Mouse (Mus musculus) hindbrain, embryonic 13.5 days (tissue): ENCODE data around the gene Mindy1. TPM values are rescaled to one million over a fixed set of nuclear protein-coding genes. Genes with fewer than 3 reads are reported as not detected.

Experiments
- ATAC-seq: fragments of 200-750 bp; cut with Nextera tagmentation; 2 replicates; pipeline ENCODE4 v1.8.0; 2017; ENCODE audit warnings: moderate TSS enrichment; ENCODE audit not compliant: low FRiP score
- H3K27ac ChIP-seq: fragments of 300-500 bp; sonication (generic); 2 replicates; pipeline ENCODE4 v1.5.1; 2015; ENCODE audit warnings: inconsistent platforms, mild to moderate bottlenecking, moderate library complexity
- H3K27me3 ChIP-seq: fragments of 300-500 bp; sonication (generic); 2 replicates; pipeline ENCODE4 v1.6.1; 2015; ENCODE audit warnings: mild to moderate bottlenecking, inconsistent platforms
- H3K36me3 ChIP-seq: fragments of 300-500 bp; sonication (generic); 2 replicates; pipeline ENCODE4 v1.6.1; 2015; ENCODE audit warnings: mild to moderate bottlenecking, inconsistent platforms
- H3K4me1 ChIP-seq: fragments of 300-500 bp; sonication (generic); replicated peaks from 2 replicates; pipeline ENCODE4 v1.6.1; 2015; ENCODE audit warnings: inconsistent platforms
- H3K4me2 ChIP-seq: fragments of 300-500 bp; sonication (generic); 2 replicates; pipeline ENCODE4 v1.6.1; 2015; ENCODE audit warnings: inconsistent platforms, mild to moderate bottlenecking, moderate library complexity
- H3K4me3 ChIP-seq: fragments of 300-500 bp; sonication (generic); 2 replicates; pipeline ENCODE4 v1.5.1; 2015; ENCODE audit warnings: mild to moderate bottlenecking, inconsistent platforms
- H3K9ac ChIP-seq: fragments of 300-500 bp; sonication (generic); 2 replicates; pipeline ENCODE4 v1.6.1; 2015; ENCODE audit warnings: mild to moderate bottlenecking, inconsistent platforms
- H3K9me3 ChIP-seq: fragments of 300-500 bp; sonication (generic); 2 replicates; pipeline ENCODE4 v1.6.1; 2016; ENCODE audit warnings: inconsistent platforms
- WGBS: fragments of 180-500 bp; shearing (Covaris S2); methylation state at CpG from one replicate; pipeline ENCODE4 v1.1.7; 2015; 5-methylcytosine and 5-hydroxymethylcytosine counted together
- polyA plus RNA-seq: library from polyadenylated mRNA; unstranded; fragments of >200 nt; fragmentation: Nextera tagmentation; extraction: Ambion mirVana; gene quantifications from 2 replicates; pipeline ENCODE4 v1.2.1, GENCODE M21; 2015

The Mindy1 gene
- 42.2 and 43.0 TPM in 2 replicates for polyA plus RNA-seq

DNA sequence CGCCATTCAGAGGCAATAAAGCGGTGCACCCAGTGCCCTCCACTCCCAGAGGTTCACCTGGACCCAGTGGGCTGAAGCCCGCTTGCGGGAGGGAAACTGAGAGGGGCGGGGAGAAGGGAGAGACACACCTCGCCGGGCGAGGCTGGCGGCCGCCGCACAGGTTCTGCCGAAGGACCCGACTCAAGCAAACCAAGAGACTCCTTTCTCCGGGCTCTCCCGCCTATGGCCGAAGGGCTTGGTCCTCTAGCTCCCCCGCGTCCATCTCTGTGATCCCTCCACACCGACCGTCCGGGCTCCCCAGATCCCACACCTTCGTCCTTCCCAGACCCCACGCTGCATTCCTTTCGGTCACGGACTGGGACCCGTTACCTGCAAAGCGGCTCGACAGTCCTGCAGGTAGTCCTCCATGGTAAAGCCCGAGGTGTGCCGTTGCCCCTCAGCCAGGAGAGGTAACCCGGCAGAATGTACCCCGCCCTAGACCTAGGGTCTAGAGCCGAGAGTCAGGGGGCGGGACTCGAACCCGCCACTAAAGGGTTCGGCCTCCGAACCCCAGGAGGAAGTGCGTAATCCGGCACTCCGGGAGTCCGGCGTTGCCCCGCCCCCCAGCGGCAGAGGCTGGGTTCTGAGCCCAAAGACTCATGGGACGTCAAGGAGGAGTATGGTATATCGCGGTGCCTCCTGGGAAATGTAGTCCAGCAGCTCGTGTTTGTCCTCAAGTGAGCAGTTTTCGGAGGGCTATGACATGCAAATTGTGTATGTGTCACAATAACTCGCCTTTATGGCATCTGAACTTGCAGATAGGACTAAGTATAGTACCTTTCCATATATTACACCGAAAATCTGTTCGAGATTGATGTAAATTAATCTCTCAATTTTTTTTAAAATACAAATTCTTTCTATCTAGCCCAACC lies at the start of gene Mindy1, which contains the start of gene Prune1:
TSS of gene Mindy1 (plus strand) at position 130 of the 911 bp plus-strand sequence.
TSS of gene Prune1 (minus strand) at position 861 of the 911 bp plus-strand sequence.
- Histone ChIP-seq H3K4me3 (peak within 1 kb of the TSS; percentile 73), H3K36me3 (peaks cover 7% of the 10 kb centered on the region; the same call in 1 of the 2 replicates), H3K9ac (peak within 1 kb of the TSS; percentile 89), H3K9me3 (no peaks in the 10 kb centered on the region), H3K27me3 (no peaks in the 10 kb centered on the region), H3K27ac (peak within 1 kb of the TSS; percentile 95), H3K4me1 (peaks cover 39% of the 10 kb centered on the region), H3K4me2 (peak within 1 kb of the TSS; percentile 85)
- WGBS = under 1% methylated on average over 53 of the region's 53 CpGs
- peak; percentile 93 for ATAC-seq

DNA sequence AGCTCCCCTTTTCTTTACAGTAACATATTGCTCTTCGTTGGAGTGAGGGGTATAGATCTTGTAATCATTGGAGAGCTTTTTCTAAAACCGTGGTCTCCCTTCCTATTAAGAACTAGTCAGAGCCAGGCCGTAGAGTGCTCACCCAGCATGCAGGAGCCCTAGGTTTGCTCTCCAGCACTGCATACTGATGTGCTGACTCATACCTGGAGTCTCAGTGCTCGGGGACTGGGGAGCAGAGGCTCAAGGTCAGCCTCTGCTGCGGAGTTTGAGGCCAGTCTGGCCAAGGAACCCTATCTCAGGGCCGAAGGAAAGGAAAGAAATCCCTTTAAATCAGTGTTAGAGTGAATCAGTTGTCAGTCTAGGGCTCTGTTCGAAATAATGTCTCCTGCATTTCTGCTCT lies 48.4 kb upstream of the Mindy1 start:
- Histone ChIP-seq H3K4me3 (no peak overlapping the region), H3K27me3 (no peaks in the 10 kb centered on the region), H3K27ac (no peak overlapping the region), H3K4me1 (peaks cover 36% of the 10 kb centered on the region), H3K36me3 (peaks cover 63% of the 10 kb centered on the region), H3K9ac (0 out of 2 replicates have a peak overlapping the region, but pooled peaks have one; percentile 24), H3K9me3 (no peaks in the 10 kb centered on the region), H3K4me2 (no peak overlapping the region)
- no peak for ATAC-seq
- 93% methylated on average over 7 of the region's 7 CpGs for WGBS

DNA sequence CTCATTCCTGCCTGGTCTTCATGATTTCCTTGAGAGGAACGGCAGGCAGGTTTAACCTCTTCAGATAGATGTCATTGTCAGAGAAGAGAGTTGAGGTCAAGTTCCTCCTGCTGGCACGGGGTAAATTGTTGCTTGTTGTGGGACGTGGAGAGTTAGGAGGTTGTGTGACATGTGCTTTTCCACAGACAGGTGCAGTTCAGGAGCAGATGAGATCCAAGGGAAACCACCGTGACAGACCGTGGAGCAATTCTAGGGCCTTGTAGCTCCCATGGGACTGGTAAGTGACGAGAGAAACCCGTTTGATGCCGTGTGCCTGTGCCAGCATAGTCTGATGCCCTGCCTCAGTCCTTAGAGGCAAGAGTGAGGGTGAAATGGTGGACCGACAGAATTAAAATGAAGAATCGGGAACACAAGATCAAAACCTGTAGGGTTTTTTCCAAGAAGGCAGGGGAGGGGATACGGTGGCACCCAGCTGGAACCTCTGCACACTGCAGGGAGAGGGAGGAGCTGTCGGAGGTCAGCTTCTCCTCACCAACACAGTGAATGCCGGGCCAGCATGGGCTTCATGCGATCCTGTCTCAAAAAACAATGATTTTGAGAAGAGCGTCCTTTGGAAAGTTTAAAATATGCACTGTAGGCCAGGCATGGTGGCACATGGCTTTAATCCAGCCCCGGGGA lies 47.7 kb upstream of the Mindy1 start:
- WGBS = 82% methylated on average over 16 of the region's 16 CpGs
- Histone ChIP-seq H3K36me3 (peaks cover 70% of the 10 kb centered on the region), H3K27ac (no peak overlapping the region), H3K4me1 (peaks cover 36% of the 10 kb centered on the region), H3K4me2 (no peak overlapping the region), H3K4me3 (no peak overlapping the region), H3K9ac (no peak overlapping the region), H3K27me3 (no peaks in the 10 kb centered on the region), H3K9me3 (no peaks in the 10 kb centered on the region)
- no peak for ATAC-seq

DNA sequence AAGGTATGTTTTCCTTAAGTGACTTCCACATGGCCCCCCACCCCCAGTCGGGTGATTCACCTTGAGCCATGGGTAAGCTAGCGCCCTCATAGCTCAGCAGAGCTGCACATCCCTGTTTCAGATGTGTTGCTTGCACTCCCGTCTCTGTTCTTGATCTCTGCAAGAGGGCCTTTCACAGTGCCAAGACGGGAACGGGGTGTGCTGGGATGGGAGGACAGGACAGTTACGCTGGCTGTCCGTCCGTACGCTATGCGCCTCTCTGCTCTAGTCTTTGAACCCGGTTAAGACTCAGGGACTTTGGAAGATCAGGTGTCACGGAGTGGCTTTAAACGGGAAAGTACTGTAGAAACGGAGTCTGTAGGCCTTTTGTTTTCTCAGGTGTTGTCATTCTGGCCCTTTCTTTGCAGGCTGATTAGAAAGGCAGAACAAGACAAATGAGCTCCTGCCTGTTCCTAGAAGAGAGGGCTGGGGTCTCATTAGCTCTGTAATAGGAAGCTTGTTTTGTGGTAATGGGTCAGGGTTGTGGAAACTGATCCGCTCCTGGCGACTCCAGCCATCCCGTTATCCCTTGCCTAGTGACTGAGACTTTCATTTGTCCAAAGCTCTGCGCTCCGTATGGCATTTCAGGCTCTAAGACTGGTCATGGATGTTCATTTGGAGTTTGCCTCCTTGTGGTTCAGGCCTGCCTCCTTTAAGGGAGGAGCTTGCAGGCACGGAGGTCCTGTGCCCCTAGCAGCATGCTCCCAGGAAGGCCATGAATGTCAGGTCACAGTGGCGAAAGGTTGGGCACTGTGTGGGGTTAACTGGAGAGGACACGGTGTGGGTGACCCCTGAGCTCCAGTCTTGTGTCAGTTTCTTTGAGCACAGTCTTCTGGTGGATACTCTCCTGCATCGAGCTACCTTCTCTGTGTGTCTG lies 45.5 kb upstream of the Mindy1 start:
- WGBS = 73% methylated on average over 23 of the region's 23 CpGs
- Histone ChIP-seq H3K27ac (no peak overlapping the region; the same call in 1 of the 2 replicates), H3K4me1 (peaks cover 21% of the 10 kb centered on the region), H3K27me3 (no peaks in the 10 kb centered on the region), H3K9ac (no peak overlapping the region), H3K9me3 (no peaks in the 10 kb centered on the region), H3K4me3 (no peak overlapping the region), H3K36me3 (peaks cover 70% of the 10 kb centered on the region), H3K4me2 (no peak overlapping the region)
- no peak for ATAC-seq

DNA sequence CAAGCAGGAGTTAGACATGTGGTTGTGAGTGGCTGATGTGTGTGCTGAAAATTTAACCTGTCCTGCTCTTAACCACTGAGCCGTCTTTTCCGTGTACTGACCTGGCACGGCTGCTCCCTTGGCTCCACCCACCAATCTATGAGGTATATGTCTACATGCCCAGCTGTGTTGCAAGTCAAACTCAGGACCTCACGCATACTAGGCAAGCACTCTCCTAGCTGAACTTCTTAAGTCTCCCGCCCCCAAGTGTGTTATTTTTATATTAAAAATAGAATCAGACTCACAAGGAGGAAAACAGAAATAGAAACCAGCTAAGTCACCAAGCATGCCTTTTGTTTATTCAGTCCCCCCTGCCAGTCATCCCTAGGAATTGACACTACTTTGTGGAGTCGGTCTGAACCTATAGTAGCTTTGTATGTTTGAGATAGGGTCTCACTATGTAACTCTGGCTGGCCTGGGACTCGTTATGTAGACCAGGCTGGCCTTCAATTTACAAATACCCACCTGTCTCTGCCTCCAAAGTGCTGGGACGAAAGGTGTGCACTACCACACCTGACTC lies 43.5 kb upstream of the Mindy1 start:
- 92% methylated on average over 8 of the region's 8 CpGs for WGBS
- Histone ChIP-seq H3K4me3 (no peak overlapping the region), H3K9me3 (no peaks in the 10 kb centered on the region), H3K27ac (no peak overlapping the region), H3K27me3 (no peaks in the 10 kb centered on the region), H3K36me3 (peaks cover 65% of the 10 kb centered on the region), H3K4me2 (no peak overlapping the region), H3K4me1 (peaks cover 3% of the 10 kb centered on the region; the same call in 1 of the 2 replicates), H3K9ac (no peak overlapping the region)
- no peak for ATAC-seq

DNA sequence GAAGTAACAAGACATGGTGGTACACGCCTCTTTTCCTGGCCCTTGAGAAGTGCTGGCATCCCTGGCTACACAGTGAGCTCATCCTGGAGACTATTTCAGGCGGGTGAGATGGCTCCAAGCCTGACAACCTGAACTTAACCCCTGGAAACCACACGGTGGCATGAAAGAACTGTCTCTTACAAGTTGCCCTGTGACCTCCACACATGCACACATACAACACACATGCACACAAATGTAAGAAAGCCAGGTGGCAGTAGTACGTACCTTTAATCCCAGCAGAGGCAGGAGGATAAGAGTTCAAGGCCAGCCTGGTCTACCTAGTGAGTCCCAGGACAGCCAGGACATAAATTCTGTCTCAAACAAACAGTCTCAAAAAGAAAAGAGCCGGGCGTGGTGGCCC lies 42.1 kb upstream of the Mindy1 start:
- peaks cover 57% of the 10 kb centered on the region for H3K36me3 ChIP-seq
- H3K27ac ChIP-seq = no peak overlapping the region
- H3K9ac ChIP-seq = no peak overlapping the region
- no peaks in the 10 kb centered on the region for H3K27me3 ChIP-seq
- WGBS = 92% methylated on average over 6 of the region's 6 CpGs
- H3K4me3 ChIP-seq = no peak overlapping the region
- H3K4me1 ChIP-seq = no peaks in the 10 kb centered on the region
- H3K4me2 ChIP-seq = no peak overlapping the region
- H3K9me3 ChIP-seq = no peaks in the 10 kb centered on the region
- no peak for ATAC-seq

DNA sequence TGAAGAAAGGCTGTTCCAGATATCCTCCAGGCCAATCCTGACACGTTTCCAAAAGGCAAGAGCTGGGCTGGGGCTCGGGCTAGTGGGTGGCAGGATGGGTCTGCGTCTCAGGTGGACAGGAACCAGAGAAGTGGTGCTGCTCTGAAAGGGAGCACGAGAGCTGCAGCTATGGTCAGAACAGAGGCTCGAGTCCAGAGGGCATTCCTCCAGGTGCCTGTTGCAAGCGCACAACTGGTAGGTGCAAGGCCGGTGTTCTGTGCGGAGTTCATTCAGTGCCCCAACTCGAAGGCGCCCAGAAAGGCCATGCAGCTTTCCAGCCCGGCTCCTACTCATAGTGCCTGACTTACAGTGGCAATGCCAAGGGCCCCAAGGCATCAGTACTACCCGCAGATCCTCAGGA lies 41.2 kb upstream of the Mindy1 start:
- no peaks in the 10 kb centered on the region for H3K9me3 ChIP-seq
- 89% methylated on average over 12 of the region's 12 CpGs for WGBS
- H3K27ac ChIP-seq = no peak overlapping the region
- no peaks in the 10 kb centered on the region for H3K27me3 ChIP-seq
- peaks cover 51% of the 10 kb centered on the region for H3K36me3 ChIP-seq
- no peak overlapping the region for H3K4me3 ChIP-seq
- H3K4me1 ChIP-seq = no peaks in the 10 kb centered on the region
- ATAC-seq = no peak
- H3K4me2 ChIP-seq = no peak overlapping the region
- no peak overlapping the region for H3K9ac ChIP-seq

DNA sequence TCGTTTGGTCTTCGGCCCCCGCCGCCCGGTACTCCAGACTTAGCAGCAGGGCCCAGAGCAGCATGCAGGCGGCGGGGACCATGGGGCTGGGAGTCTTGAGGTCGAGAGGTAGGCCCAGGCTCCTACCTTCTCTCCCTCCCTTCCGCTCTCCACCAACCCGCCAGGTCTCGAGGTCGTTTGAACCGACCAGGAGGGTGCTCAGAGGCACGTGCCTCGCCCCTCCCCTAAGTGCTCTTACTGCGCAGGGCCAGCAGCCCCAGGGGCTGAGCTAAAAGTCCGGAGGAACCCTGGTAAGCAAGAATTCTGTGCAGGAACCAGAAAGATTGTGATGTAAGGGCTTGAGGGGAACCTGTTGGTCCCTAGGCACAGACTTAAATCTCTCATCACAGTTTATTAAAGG lies 40.2 kb upstream of the Mindy1 start:
- H3K9ac ChIP-seq = 0 out of 2 replicates have a peak overlapping the region, but pooled peaks have one; percentile 8
- no peaks in the 10 kb centered on the region for H3K27me3 ChIP-seq
- no peaks in the 10 kb centered on the region for H3K4me1 ChIP-seq
- H3K27ac ChIP-seq = no peak overlapping the region
- 0 out of 2 replicates have a peak, but pooled peaks cover 3% of the 10 kb centered on the region for H3K9me3 ChIP-seq
- H3K36me3 ChIP-seq = peaks cover 51% of the 10 kb centered on the region
- no peak for ATAC-seq
- WGBS = 32% methylated on average over 17 of the region's 17 CpGs
- H3K4me3 ChIP-seq = no peak overlapping the region
- H3K4me2 ChIP-seq = no peak overlapping the region

DNA sequence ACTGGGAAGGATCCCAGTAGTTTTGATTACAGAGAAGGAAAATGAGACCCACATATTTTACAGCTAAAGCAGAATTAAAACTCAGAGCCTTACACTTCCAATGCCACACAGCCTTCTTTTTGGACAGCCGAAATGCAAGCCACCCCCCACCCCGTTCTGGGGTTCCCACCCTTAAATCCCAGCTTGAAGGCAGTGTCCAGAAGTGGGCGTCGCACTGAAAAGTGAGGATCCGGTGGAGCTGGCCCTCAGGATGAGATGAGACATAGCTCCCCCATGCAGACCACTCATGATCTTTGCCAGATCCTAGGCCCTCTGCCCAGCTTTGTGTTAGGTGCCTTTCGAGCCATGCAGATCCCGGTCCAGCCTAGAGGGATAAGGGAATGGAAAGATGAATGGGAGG lies 39.6 kb upstream of the Mindy1 start, which contains the start of gene Gm128:
TSS of gene Gm128 (minus strand) at position 101 of the 400 bp plus-strand sequence.
- H3K9ac ChIP-seq = 0 out of 2 replicates have a peak within 1 kb of the TSS, but pooled peaks have one; percentile 8
- WGBS = 80% methylated on average over 7 of the region's 7 CpGs
- no peak within 1 kb of the TSS for H3K4me2 ChIP-seq
- no peak within 1 kb of the TSS for H3K4me3 ChIP-seq
- no peak for ATAC-seq
- H3K27ac ChIP-seq = no peak within 1 kb of the TSS
- no peaks in the 10 kb centered on the region for H3K4me1 ChIP-seq
- peaks cover 47% of the 10 kb centered on the region for H3K36me3 ChIP-seq
- H3K9me3 ChIP-seq = 0 out of 2 replicates have a peak, but pooled peaks cover 3% of the 10 kb centered on the region
- H3K27me3 ChIP-seq = no peaks in the 10 kb centered on the region

DNA sequence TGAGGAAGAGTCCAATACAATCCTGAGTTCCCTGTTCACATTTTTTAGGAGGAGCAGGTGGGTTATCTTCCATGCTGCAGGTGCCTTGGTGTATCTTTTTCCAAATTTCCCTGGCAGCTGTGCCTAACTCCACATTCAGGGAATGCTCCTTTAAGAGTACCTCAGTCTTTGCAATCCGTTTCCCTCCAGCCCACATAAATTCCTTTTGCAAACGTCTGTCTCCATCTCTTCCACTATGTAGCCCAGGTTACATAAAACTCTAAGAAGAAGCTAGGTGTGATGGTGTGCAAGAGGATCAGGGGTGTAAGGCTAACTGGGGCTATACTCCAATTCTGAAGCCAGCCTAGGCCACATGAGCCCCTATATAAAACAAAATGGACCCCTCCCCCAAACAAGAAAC lies 38.1 kb upstream of the Mindy1 start:
- Histone ChIP-seq H3K9ac (no peak overlapping the region), H3K9me3 (0 out of 2 replicates have a peak, but pooled peaks cover 3% of the 10 kb centered on the region), H3K4me3 (no peak overlapping the region), H3K36me3 (peaks cover 36% of the 10 kb centered on the region), H3K27ac (no peak overlapping the region), H3K4me2 (no peak overlapping the region), H3K27me3 (no peaks in the 10 kb centered on the region), H3K4me1 (no peaks in the 10 kb centered on the region)
- 77% methylated on average over 2 of the region's 2 CpGs for WGBS
- no peak for ATAC-seq

DNA sequence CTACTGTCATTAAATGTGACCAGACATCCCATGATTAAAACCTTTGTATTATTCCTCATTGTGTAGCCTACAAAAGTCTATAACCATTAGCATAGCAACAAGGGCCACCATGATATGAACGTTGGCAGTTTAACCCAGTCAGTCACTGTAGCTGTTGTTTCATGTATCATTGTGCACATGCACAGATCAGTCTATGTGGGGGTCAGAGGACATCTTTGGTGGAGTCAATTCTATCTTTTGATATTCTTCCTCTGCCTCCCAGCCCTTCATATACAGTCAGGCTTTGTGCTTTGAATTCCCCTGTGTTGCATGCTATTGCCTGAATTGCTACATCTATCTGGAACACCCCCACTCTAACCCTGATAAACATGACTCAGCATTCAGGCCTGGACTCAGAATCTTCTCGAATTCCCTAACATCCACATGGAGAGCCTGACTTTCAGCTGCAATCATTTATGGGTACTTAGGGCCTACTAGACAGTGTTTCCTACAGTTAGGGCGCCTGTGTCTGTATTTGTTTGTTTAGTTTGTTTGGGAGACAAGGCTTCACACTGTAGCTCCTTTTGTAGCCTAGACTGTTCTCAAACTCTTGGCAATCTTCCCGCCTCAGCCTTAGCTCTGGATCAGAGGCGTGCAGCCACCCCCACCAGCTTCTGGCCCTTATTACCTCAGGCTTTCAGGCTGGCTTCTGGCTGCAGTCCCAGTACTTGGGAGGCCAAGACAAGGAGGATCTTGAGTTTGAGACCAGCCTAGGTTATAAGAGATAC lies 34.5 kb upstream of the Mindy1 start:
- ATAC-seq = no peak

More for the DNA sequence above, 34.5 kb upstream of the Mindy1 start:
- Histone ChIP-seq H3K36me3 (peaks cover 41% of the 10 kb centered on the region), H3K27ac (no peak overlapping the region), H3K4me1 (no peaks in the 10 kb centered on the region), H3K9me3 (0 out of 2 replicates have a peak, but pooled peaks cover 3% of the 10 kb centered on the region), H3K27me3 (no peaks in the 10 kb centered on the region), H3K9ac (no peak overlapping the region), H3K4me2 (no peak overlapping the region), H3K4me3 (no peak overlapping the region)
- 82% methylated on average over 5 of the region's 5 CpGs for WGBS
